Mouse (Mus musculus) adrenal gland, postnatal 10 days (tissue): Measurements from ENCODE around the gene Ddx58. TPM values are rescaled to one million over a fixed set of nuclear protein-coding genes. Genes with fewer than 3 reads are reported as not detected.

Experiments
- DNase-seq: peaks from one replicate; pipeline ENCODE4 v3.0.0; 2021; ENCODE audit warnings: mixed read lengths
- total RNA-seq, 2 experiments: library from RNA; stranded (reverse); gene quantifications; 2 replicates each; pipeline ENCODE4 v1.2.3; 2021

Gene Ddx58
- total RNA-seq, 2 experiments from 2014 or later = 17.5 to 20.9 TPM

GRCm38 (mm10) chr4:40234256-40234655 is 5.4 kb downstream of the Ddx58 start:
- DNase-seq = no peak

- DNase-seq = no peak
Observed at GRCm38 (mm10) chr4:40233062-40233664, 6.5 kb downstream of the Ddx58 start.

GRCm38 (mm10) chr4:40229723-40230122 is 9.9 kb downstream of the Ddx58 start:
- DNase-seq = no peak

GRCm38 (mm10) chr4:40227886-40228285 is 11.7 kb downstream of the Ddx58 start:
- DNase-seq = no peak

- DNase-seq = no peak
Observed at GRCm38 (mm10) chr4:40227131-40227530, 12.5 kb downstream of the Ddx58 start.

GRCm38 (mm10) chr4:40226095-40226494 is 13.5 kb downstream of the Ddx58 start:
- no peak for DNase-seq

GRCm38 (mm10) chr4:40221876-40222585 is 17.6 kb downstream of the Ddx58 start:
- DNase-seq = no peak

- no peak for DNase-seq
Observed at GRCm38 (mm10) chr4:40221004-40221760, 18.4 kb downstream of the Ddx58 start.

- no peak for DNase-seq
Observed at GRCm38 (mm10) chr4:40220437-40220836, 19.2 kb downstream of the Ddx58 start.

- DNase-seq = peak; percentile 23
Observed at GRCm38 (mm10) chr4:40218382-40218781, 21.2 kb downstream of the Ddx58 start.

GRCm38 (mm10) chr4:40217910-40218309 is 21.7 kb downstream of the Ddx58 start:
- no peak for DNase-seq

- DNase-seq = no peak
Observed at GRCm38 (mm10) chr4:40212177-40212576, 27.5 kb downstream of the Ddx58 start.

GRCm38 (mm10) chr4:40207701-40208100 is 31.9 kb downstream of the Ddx58 start:
- DNase-seq = no peak

GRCm38 (mm10) chr4:40205231-40205903 is 34.3 kb downstream of the Ddx58 start:
- DNase-seq = peak; percentile 46

GRCm38 (mm10) chr4:40204374-40204773 is 35.3 kb downstream of the Ddx58 start:
- no peak for DNase-seq

GRCm38 (mm10) chr4:40202205-40202604 is 37.4 kb downstream of the Ddx58 start:
- no peak for DNase-seq

- DNase-seq = no peak
Observed at GRCm38 (mm10) chr4:40195336-40195735, 44.3 kb downstream of the Ddx58 start.

GRCm38 (mm10) chr4:40193461-40193860 is 46.2 kb downstream of the Ddx58 start:
- no peak for DNase-seq

GRCm38 (mm10) chr4:40192246-40192645 is 47.4 kb downstream of the Ddx58 start:
- no peak for DNase-seq

- DNase-seq = no peak
Observed at GRCm38 (mm10) chr4:40187956-40188355, 51.7 kb downstream of the Ddx58 start.

GRCm38 (mm10) chr4:40184470-40184869 is 55.2 kb downstream of the Ddx58 start:
- DNase-seq = no peak

- no peak for DNase-seq
Observed at GRCm38 (mm10) chr4:40183781-40184180, 55.8 kb downstream of the Ddx58 start.
